Mouse (Mus musculus) kidney, embryonic 14.5 days (tissue): ENCODE results near the gene Atrnl1. TPM values are rescaled to one million over a fixed set of nuclear protein-coding genes. Genes with fewer than 3 reads are reported as not detected.

Experiments used
- ATAC-seq: fragments of 200-750 bp; cut with Nextera tagmentation; 2 replicates; pipeline ENCODE4 v1.8.0; 2017; ENCODE audit warnings: moderate number of reproducible peaks, mild to moderate bottlenecking, moderate TSS enrichment, moderate library complexity; ENCODE audit not compliant: low FRiP score, low TSS enrichment
- H3K27ac ChIP-seq: fragments of 300-500 bp; sonication (generic); 2 replicates; pipeline ENCODE4 v1.5.1; 2014; ENCODE audit warnings: low read depth, mild to moderate bottlenecking, low read length, moderate library complexity, mixed read lengths
- H3K27me3 ChIP-seq: fragments of 300-500 bp; sonication (generic); 2 replicates; pipeline ENCODE4 v1.6.1; 2014; ENCODE audit warnings: mild to moderate bottlenecking, low read length; ENCODE audit not compliant: control insufficient read depth, insufficient read depth
- H3K36me3 ChIP-seq: fragments of 300-500 bp; sonication (generic); 2 replicates; pipeline ENCODE4 v1.6.1; 2014; ENCODE audit warnings: low read length, mixed read lengths; ENCODE audit not compliant: control insufficient read depth, insufficient read depth
- H3K4me1 ChIP-seq: fragments of 300-500 bp; sonication (generic); 2 replicates; pipeline ENCODE4 v1.6.1; 2014; ENCODE audit warnings: low read length, mixed read lengths; ENCODE audit not compliant: control insufficient read depth, insufficient read depth
- H3K4me2 ChIP-seq: fragments of 300-500 bp; sonication (generic); replicated peaks from 2 replicates; pipeline ENCODE4 v1.6.1; 2014; ENCODE audit warnings: low read depth, mild to moderate bottlenecking, low read length
- H3K4me3 ChIP-seq: fragments of 300-500 bp; sonication (generic); 2 replicates; pipeline ENCODE4 v1.5.1; 2014; ENCODE audit warnings: mild to moderate bottlenecking, low read length
- H3K9ac ChIP-seq: fragments of 300-500 bp; sonication (generic); 2 replicates; pipeline ENCODE4 v1.6.1; 2014; ENCODE audit warnings: low read depth, mild to moderate bottlenecking, low read length, moderate library complexity
- H3K9me3 ChIP-seq: fragments of 300-500 bp; sonication (generic); 2 replicates; pipeline ENCODE4 v1.6.1; 2016; ENCODE audit warnings: low read length; ENCODE audit not compliant: control insufficient read depth
- WGBS: fragments of 180-500 bp; shearing (Covaris S2); extraction: QIAGEN DNeasy Blood & Tissue Kit; methylation state at CpG from one replicate; pipeline ENCODE4 v1.1.7; 2014; 5-methylcytosine and 5-hydroxymethylcytosine counted together
- polyA plus RNA-seq: library from polyadenylated mRNA; unstranded; fragments of >200 nt; fragmentation: Nextera tagmentation; extraction: Ambion mirVana; gene quantifications from 2 replicates; pipeline ENCODE4 v1.2.1, GENCODE M21; 2014

Gene Atrnl1
- polyA plus RNA-seq, 1 experiment from 2014 or later: 10.5 TPM

DNA sequence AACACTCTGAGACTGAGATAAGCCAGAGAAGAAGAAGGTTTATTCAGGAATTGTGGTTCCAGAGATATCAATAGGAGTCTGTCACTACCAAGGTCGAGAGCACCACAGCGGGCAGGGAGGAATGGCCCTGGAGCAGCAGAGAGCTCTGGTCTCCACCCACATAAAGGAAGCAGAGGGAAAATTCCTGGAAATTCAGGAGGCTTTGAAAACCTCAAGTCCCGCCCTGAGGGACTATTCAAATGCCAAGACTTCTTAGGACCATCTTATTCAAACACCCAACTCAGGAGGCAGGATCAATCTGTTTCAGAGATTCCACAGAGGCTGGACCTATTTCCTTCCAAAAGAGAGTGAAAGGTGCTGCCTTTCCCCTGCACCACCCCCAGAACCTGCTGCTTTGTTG lies 345.6 kb downstream of the Atrnl1 start:
- Histone ChIP-seq H3K27ac (no peak overlapping the region), H3K9ac (no peak overlapping the region), H3K27me3 (no peaks in the 10 kb centered on the region), H3K4me1 (no peaks in the 10 kb centered on the region), H3K4me2 (no peak overlapping the region), H3K4me3 (no peak overlapping the region), H3K36me3 (no peaks in the 10 kb centered on the region), H3K9me3 (no peaks in the 10 kb centered on the region)
- ATAC-seq: no peak
- 88% methylated on average over 3 of the region's 3 CpGs for WGBS

DNA sequence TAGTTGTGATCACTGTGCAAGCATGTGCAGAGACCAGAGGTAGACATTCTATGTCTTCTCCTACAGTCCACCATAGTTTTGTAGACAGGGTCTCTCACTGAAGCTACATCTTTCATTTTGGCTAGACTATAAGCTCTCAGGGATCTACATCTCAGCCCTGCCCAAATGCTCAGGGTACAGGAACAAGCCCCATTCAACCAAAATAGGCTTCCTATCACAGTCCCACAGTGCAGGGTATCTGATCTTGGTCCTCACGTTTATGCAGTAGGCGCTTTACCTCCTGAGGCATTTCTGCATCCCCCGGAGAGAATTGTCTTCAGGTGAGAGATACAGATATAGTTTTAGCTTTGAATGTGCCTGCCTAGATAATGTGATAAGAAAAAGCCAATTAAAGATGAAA lies 346.5 kb downstream of the Atrnl1 start:
- 92% methylated on average over 3 of the region's 3 CpGs for WGBS
- no peak for ATAC-seq

DNA sequence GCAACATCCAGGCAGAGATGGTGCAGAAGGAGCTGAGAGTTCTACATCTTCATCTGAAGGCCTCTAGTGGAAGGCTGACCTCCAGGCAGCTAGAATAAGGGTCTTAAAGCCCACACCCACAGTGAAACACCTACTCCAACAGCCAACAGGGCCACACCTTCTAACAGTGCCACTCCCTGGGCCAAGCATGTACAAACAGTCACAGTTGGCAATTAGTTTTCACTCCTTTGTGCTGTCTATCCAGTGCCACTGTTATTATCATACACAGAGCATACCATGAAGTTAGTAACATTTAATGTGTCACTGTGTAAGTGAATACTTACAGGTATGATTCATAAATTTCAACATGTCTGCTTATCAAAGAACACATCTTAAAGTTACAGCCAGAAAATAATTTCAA lies 347.3 kb downstream of the Atrnl1 start:
- ATAC-seq: no peak
- H3K27me3 ChIP-seq: no peaks in the 10 kb centered on the region
- no peaks in the 10 kb centered on the region for H3K4me1 ChIP-seq
- H3K9me3 ChIP-seq: no peaks in the 10 kb centered on the region
- no peak overlapping the region for H3K4me3 ChIP-seq
- no peak overlapping the region for H3K4me2 ChIP-seq
- no peak overlapping the region for H3K9ac ChIP-seq
- no peak overlapping the region for H3K27ac ChIP-seq
- H3K36me3 ChIP-seq: no peaks in the 10 kb centered on the region

More for the DNA sequence above, 346.5 kb downstream of the Atrnl1 start:
- Histone ChIP-seq H3K27me3 (no peaks in the 10 kb centered on the region), H3K27ac (no peak overlapping the region), H3K4me3 (no peak overlapping the region), H3K9me3 (no peaks in the 10 kb centered on the region), H3K36me3 (no peaks in the 10 kb centered on the region), H3K4me2 (no peak overlapping the region), H3K9ac (no peak overlapping the region), H3K4me1 (no peaks in the 10 kb centered on the region)

DNA sequence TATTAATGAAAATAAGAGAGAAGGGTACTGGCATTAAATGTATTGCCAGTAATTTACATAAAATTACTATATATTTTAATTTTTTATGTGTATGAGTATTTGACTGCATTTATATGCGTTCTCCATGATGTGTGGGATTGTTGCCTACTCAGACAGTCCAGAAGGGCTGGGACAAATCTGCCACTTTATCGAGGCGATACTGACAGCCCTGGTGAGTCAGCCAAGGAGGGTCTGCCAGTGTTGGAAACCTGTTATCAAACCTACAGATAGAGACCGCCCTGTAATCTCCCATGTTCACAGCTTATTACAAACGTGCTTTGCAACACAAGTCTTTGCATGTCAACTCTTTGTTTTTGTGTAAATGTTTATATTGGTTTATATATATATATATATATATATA lies 347.9 kb downstream of the Atrnl1 start:
- Histone ChIP-seq H3K9me3 (no peaks in the 10 kb centered on the region), H3K27ac (no peak overlapping the region), H3K9ac (no peak overlapping the region), H3K4me3 (no peak overlapping the region), H3K36me3 (no peaks in the 10 kb centered on the region), H3K4me2 (no peak overlapping the region), H3K4me1 (no peaks in the 10 kb centered on the region), H3K27me3 (no peaks in the 10 kb centered on the region)
- no peak for ATAC-seq
- WGBS: 93% methylated on average over 5 of the region's 5 CpGs

DNA sequence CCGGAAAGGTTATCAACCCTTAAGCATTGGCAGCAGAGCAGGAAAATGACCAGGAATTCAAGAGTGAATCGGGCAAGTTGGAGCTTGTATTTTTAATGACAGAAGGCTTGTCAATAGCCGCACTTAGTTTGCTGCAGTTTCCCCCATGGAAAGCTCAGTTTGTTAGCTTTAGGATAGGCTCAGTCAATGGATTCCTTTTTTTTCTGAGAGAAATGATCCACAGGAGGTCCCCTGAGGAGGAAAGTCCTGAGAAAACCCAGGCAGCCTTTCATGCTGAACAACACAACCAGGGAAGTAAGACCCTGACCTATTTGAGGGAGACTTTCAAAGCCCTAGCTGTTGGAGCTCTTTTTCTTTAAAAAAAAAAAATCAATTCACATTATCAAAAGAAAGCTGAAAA lies 350.5 kb downstream of the Atrnl1 start:
- no peak overlapping the region for H3K4me3 ChIP-seq
- H3K4me1 ChIP-seq: no peaks in the 10 kb centered on the region
- no peaks in the 10 kb centered on the region for H3K9me3 ChIP-seq
- H3K27me3 ChIP-seq: no peaks in the 10 kb centered on the region
- no peak overlapping the region for H3K9ac ChIP-seq
- no peak overlapping the region for H3K4me2 ChIP-seq
- no peak for ATAC-seq
- no peak overlapping the region for H3K27ac ChIP-seq
- 92% methylated on average over 3 of the region's 3 CpGs for WGBS
- no peaks in the 10 kb centered on the region for H3K36me3 ChIP-seq

DNA sequence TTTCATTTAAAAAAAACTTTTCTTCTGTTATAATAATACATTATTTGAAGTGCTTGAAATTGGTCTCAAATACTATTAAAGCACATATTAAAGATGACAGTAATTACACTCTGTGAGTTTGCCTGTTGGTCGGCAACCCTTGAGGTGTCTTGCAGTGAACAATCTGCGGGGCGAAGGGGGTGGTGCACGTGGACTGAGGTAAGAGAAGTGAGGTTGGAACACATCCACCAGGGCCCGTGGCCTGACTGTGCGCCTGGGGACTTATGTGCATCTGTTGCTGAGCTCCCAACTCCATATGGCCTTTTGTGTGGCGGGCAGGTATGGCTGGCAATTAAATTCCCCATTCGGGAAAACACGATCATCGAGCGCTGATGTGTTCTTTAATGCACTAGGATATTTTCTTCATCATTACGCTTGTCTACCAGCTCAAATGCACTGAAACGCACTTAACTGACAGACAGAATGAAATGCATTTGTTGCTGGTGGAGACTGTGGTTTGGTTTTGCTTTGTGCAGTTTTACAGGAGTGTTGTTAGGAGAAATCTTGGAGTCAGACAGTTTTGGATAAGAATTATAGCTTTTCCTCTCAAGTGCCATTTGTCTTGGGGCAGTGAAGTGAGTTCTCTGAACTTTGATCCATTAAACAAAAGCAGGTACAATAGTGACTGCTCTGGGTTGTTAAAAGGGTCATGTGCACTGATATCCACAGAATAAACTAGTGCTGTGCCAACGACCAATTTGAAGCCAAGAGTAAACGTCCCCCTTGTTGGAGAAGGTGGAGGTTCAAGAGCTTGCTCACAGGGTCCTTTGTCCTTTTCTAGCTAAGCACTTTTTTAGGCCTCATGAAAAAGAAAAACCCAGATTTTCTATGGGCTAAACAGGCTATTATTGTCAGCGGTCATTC lies 351.2 kb downstream of the Atrnl1 start:
- Histone ChIP-seq H3K4me1 (no peaks in the 10 kb centered on the region), H3K9ac (no peak overlapping the region), H3K9me3 (no peaks in the 10 kb centered on the region), H3K36me3 (no peaks in the 10 kb centered on the region), H3K4me3 (no peak overlapping the region), H3K27me3 (no peaks in the 10 kb centered on the region), H3K27ac (no peak overlapping the region), H3K4me2 (no peak overlapping the region)
- ATAC-seq: no peak
- WGBS: 75% methylated on average over 16 of the region's 16 CpGs

DNA sequence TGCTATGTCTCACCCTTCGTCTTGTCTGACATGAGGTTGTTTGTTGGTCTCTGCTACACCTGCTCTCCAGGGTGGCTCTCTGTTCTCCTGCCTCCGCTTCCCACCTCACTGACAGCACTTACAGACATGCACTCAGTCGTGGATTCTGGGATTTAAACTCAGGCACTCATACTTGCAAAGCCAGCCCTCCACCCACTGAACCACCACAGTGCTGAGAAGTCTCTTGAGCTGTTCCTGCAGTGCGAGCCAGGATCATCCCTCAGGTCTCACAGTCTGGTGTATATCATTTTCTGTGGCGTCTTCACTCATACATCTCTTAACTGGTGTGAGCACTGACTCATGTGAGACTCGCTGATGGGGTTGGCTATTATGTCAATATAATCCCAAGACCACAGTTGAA lies 353.0 kb downstream of the Atrnl1 start:
- no peaks in the 10 kb centered on the region for H3K4me1 ChIP-seq
- H3K27ac ChIP-seq: no peak overlapping the region
- H3K27me3 ChIP-seq: no peaks in the 10 kb centered on the region
- no peak overlapping the region for H3K4me2 ChIP-seq
- no peak for ATAC-seq
- no peaks in the 10 kb centered on the region for H3K36me3 ChIP-seq
- H3K9me3 ChIP-seq: no peaks in the 10 kb centered on the region
- WGBS: 88% methylated on average over 6 of the region's 6 CpGs
- H3K9ac ChIP-seq: no peak overlapping the region
- no peak overlapping the region for H3K4me3 ChIP-seq

DNA sequence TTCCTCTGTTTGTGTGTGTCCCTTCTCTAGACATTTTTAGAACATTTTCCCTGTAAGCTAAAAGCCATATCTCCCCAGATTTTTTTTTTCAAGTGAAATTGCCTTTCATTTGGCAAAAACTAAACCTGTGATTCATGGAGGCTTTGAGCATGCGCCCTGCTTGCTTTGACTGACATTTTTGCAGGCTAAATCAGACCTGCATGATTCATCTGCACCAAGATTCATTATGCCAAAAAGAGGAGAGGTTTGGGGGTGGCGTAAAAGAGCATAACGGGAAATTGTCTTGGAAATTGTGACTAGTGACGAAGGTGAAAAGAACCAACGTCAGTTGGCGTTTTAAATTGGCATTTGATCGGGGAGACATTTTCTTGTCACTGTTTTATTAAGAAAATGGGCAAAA lies 358.9 kb downstream of the Atrnl1 start:
- Histone ChIP-seq H3K4me3 (no peak overlapping the region), H3K4me1 (no peaks in the 10 kb centered on the region), H3K9me3 (no peaks in the 10 kb centered on the region), H3K4me2 (no peak overlapping the region), H3K9ac (no peak overlapping the region), H3K27me3 (no peaks in the 10 kb centered on the region), H3K27ac (no peak overlapping the region), H3K36me3 (peaks cover 3% of the 10 kb centered on the region; the same call in 1 of the 2 replicates)
- ATAC-seq: no peak
- 91% methylated on average over 7 of the region's 7 CpGs for WGBS

DNA sequence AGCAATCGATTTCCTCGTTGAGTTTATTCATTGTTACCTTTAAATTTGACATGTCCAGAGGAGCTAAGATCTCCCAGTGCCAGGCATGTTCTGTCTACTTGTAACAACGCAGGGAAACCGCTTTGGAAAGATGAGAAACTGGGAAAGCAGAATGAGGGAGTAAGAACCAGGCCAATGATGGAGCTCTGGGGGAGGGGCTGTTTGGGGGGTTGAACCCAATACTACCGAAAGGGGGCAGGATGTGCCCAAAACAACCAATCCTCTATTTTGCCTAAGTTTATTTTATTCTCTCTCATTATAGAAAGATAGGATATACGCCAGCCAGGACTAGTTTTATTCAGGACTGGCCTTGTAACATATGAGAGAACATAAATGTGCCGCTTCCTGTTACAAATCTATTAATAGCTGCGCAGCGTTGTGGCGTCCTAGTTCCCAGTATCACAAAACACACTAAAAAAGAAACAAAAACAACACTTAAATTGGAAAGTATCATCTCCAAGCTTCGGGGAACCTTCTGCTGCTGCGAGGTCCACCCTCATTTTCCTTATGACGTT lies 359.6 kb downstream of the Atrnl1 start:
- no peaks in the 10 kb centered on the region for H3K27me3 ChIP-seq
- WGBS: 84% methylated on average over 13 of the region's 13 CpGs

More for the DNA sequence above, 359.6 kb downstream of the Atrnl1 start:
- H3K9ac ChIP-seq: no peak overlapping the region
- peaks cover 3% of the 10 kb centered on the region; the same call in 1 of the 2 replicates for H3K36me3 ChIP-seq
- no peaks in the 10 kb centered on the region for H3K9me3 ChIP-seq
- no peak for ATAC-seq
- no peaks in the 10 kb centered on the region for H3K4me1 ChIP-seq
- no peak overlapping the region for H3K4me3 ChIP-seq
- H3K27ac ChIP-seq: no peak overlapping the region
- H3K4me2 ChIP-seq: no peak overlapping the region
